ENCODE assay signal across 9 mouse cellular contexts in the genomic region with DNA sequence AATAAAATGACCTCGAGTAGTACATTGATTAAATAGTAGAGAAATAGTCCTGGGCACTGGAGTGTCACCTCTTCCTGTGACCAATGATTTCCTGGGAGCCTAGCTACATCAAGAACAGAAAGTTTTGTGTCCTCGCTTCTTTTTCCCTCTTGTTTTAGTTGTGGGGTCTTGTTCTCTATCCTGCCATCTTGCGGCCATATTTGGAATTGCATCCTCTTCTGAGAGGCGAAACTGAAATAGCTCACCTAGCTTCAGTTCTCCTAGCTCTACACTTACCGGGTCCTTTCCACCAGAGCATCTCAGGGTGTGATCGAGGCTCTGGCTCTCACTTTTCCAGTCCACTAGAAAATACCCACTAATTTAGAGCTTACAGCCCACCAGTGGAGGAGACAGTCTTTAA. TPM values are rescaled to one million over a fixed set of nuclear protein-coding genes. Genes with fewer than 3 reads are reported as not detected.
DNase-seq lines count a peak whose midpoint lies in the region; ATAC-seq and TF ChIP-seq lines count a peak whose summit lies in the region.
"Had no signal": no experiment of that assay in that cellular context is flagged by ENCODE, and none has a peak within 500 bp of the region (broad histone marks: within the 10 kb centered on the region; RNA-seq: fewer than 3 reads in every experiment).

No protein-coding gene starts in this region.

- H3K4me3 ChIP-seq in heart, adult 2 months, result no peak overlapping the region
- H3K4me3 ChIP-seq in heart, embryonic 10.5 days, result no peak overlapping the region
- no peak overlapping the region for H3K4me3 ChIP-seq in embryonic facial prominence, embryonic 14.5 days (ENCODE audit: low read depth, low read length)
- no peak overlapping the region for H3K4me3 ChIP-seq in neural tube, embryonic 11.5 days (ENCODE audit: low read depth, low read length)
- H3K4me3 ChIP-seq: limb, embryonic 12.5 days had no signal

- peak; percentile 55 to 62 for DNase-seq in heart, adult 2 months
- no peak for DNase-seq in heart, embryonic 10.5 days (ENCODE audit: low spot score)
- peak; percentile 71 for DNase-seq in CD4-positive helper T cell, adult 2 months (ENCODE audit: low read depth, low spot score)
- peak; percentile 55 for DNase-seq in adipocyte (ENCODE audit: low spot score)
- DNase-seq in embryonic facial prominence, embryonic 14.5 days (ENCODE audit: low spot score), result peak; percentile 40
- DNase-seq in left cerebral cortex, postnatal 10 days (ENCODE audit: extremely low spot score in 1 of 2, low spot score in 2 of 2), result peak; percentile 31 to 48
- peak; percentile 65 for DNase-seq in neural tube, embryonic 11.5 days (ENCODE audit: low spot score)
- peak; percentile 90 for DNase-seq in thymus, postnatal 14 days

- intact Hi-C loops in heart, adult 2 months (cut with DNase I), result loop anchor here (1.0 kb wide), 1 partner anchor 80 kb away; no protein-coding TSS in a partner anchor
- intact Hi-C loops in left cerebral cortex, postnatal 10 days (cut with DNase I), result no loop called here

- peak overlapping the region; percentile 87 for H3K27ac ChIP-seq in heart, adult 2 months
- H3K27ac ChIP-seq in heart, embryonic 10.5 days, result no peak overlapping the region
- no peak overlapping the region for H3K27ac ChIP-seq in embryonic facial prominence, embryonic 14.5 days (replicated peaks; ENCODE audit: low read depth, low read length)
- H3K27ac ChIP-seq in neural tube, embryonic 11.5 days (ENCODE audit: low read depth, low read length), result no peak overlapping the region
- H3K27ac ChIP-seq: limb, embryonic 12.5 days had no signal

- H3K36me3 ChIP-seq in heart, adult 2 months (ENCODE audit: control insufficient read depth, insufficient read depth, low read length), result no peaks in the 10 kb centered on the region; the same call in 1 of the 2 replicates
- no peaks in the 10 kb centered on the region for H3K36me3 ChIP-seq in heart, embryonic 10.5 days
- no peaks in the 10 kb centered on the region for H3K36me3 ChIP-seq in embryonic facial prominence, embryonic 14.5 days (ENCODE audit: control insufficient read depth, insufficient read depth, low read length)
- H3K36me3 ChIP-seq in neural tube, embryonic 11.5 days (ENCODE audit: control insufficient read depth, insufficient read depth, low read length), result no peaks in the 10 kb centered on the region
- H3K36me3 ChIP-seq: limb, embryonic 12.5 days had no signal

- H3K27me3 ChIP-seq in heart, adult 2 months (ENCODE audit: control insufficient read depth, insufficient read depth, low read length), result no peaks in the 10 kb centered on the region
- H3K27me3 ChIP-seq in heart, embryonic 10.5 days (ENCODE audit: insufficient read depth, poor library complexity, severe bottlenecking), result no peaks in the 10 kb centered on the region
- no peaks in the 10 kb centered on the region for H3K27me3 ChIP-seq in embryonic facial prominence, embryonic 14.5 days (replicated peaks; ENCODE audit: control insufficient read depth, insufficient read depth, low read length)
- no peaks in the 10 kb centered on the region for H3K27me3 ChIP-seq in neural tube, embryonic 11.5 days (ENCODE audit: control insufficient read depth, insufficient read depth, low read length)

- no peak for TF ChIP-seq POLR2A in heart, adult 2 months (IDR thresholded peaks at IDR 0.05; ENCODE audit: insufficient read depth, low read depth, low read length)

- H3K4me2 ChIP-seq in embryonic facial prominence, embryonic 14.5 days (ENCODE audit: low read depth, low read length), result no peak overlapping the region
- H3K4me2 ChIP-seq in neural tube, embryonic 11.5 days (ENCODE audit: low read depth), result no peak overlapping the region
- H3K4me2 ChIP-seq: limb, embryonic 12.5 days had no signal

- 18% methylated on average over 6 of the region's 6 CpGs for WGBS in heart, adult 2 months
- WGBS in heart, embryonic 10.5 days, result 24% methylated on average over 6 of the region's 6 CpGs
- WGBS in embryonic facial prominence, embryonic 14.5 days, result 30% methylated on average over 6 of the region's 6 CpGs
- 30% methylated on average over 6 of the region's 6 CpGs for WGBS in neural tube, embryonic 11.5 days

- no peaks in the 10 kb centered on the region for H3K9me3 ChIP-seq in heart, embryonic 10.5 days
- no peaks in the 10 kb centered on the region for H3K9me3 ChIP-seq in embryonic facial prominence, embryonic 14.5 days (ENCODE audit: control insufficient read depth, low read length)
- no peaks in the 10 kb centered on the region for H3K9me3 ChIP-seq in neural tube, embryonic 11.5 days (ENCODE audit: control insufficient read depth, low read length)
- H3K9me3 ChIP-seq: limb, embryonic 12.5 days had no signal

- H3K79me2 ChIP-seq in heart, adult 2 months (replicated peaks; ENCODE audit: control insufficient read depth, insufficient read depth, low read length), result no peaks in the 10 kb centered on the region

- H3K4me1 ChIP-seq in heart, adult 2 months (ENCODE audit: control insufficient read depth, insufficient read depth, low read length), result peaks cover 11% of the 10 kb centered on the region; the same call in 1 of the 2 replicates
- H3K4me1 ChIP-seq in heart, embryonic 10.5 days, result peaks cover 8% of the 10 kb centered on the region; the same call in 1 of the 2 replicates
- H3K4me1 ChIP-seq in embryonic facial prominence, embryonic 14.5 days (ENCODE audit: control insufficient read depth, insufficient read depth, low read length), result no peaks in the 10 kb centered on the region
- H3K4me1 ChIP-seq in neural tube, embryonic 11.5 days (ENCODE audit: control insufficient read depth, insufficient read depth, low read length), result no peaks in the 10 kb centered on the region
- H3K4me1 ChIP-seq: limb, embryonic 12.5 days had no signal

- H3K9ac ChIP-seq in heart, adult 2 months (ENCODE audit: low read depth, low read length), result no peak overlapping the region
- H3K9ac ChIP-seq in embryonic facial prominence, embryonic 14.5 days (ENCODE audit: low read depth, low read length), result no peak overlapping the region
- H3K9ac ChIP-seq in neural tube, embryonic 11.5 days (ENCODE audit: low read length), result no peak overlapping the region
- H3K9ac ChIP-seq: limb, embryonic 12.5 days had no signal

- no peak for ATAC-seq in embryonic facial prominence, embryonic 14.5 days (ENCODE audit: low read depth)
- no peak for ATAC-seq in neural tube, embryonic 11.5 days (ENCODE audit: insufficient read depth, low FRiP score, low TSS enrichment)

- TF ChIP-seq EP300 in heart, adult 2 months (IDR thresholded peaks at IDR 0.05; ENCODE audit: insufficient read depth, low read depth, low read length), result no peak

- TF ChIP-seq CTCF in heart, adult 2 months (IDR thresholded peaks at IDR 0.05), result peak; percentile 98

RNA-seq across cellular contexts. Expression of a gene that starts 2.7 kb away (rescaled TPM):
- total RNA-seq in heart, adult 2 months (2021), result 10 to 100 TPM in 1 of 2 experiments, 1 to 10 TPM in 1; 9.3 to 12.4 TPM
- 5.6 and 8.2 TPM in 2 replicates for polyA plus RNA-seq in heart, adult 2 months (2012; rRNA removed)
- 5.3 and 8.1 TPM in 2 replicates for polyA plus RNA-seq in heart, embryonic 10.5 days (2016; fragmentation: Nextera tagmentation; extraction: Ambion mirVana)
- polyA plus RNA-seq in embryonic facial prominence, embryonic 14.5 days (2014; fragmentation: Nextera tagmentation; extraction: Ambion mirVana), result 3.0 and 3.6 TPM in 2 replicates
- 10 to 100 TPM; 42.4 to 42.9 TPM for total RNA-seq in left cerebral cortex, postnatal 10 days (2021)
- 6.6 and 6.9 TPM in 2 replicates for polyA plus RNA-seq in neural tube, embryonic 11.5 days (2014; fragmentation: Nextera tagmentation; extraction: Ambion mirVana)

RNA-seq across cellular contexts. Expression of a gene that starts 4.3 kb away (rescaled TPM):
- total RNA-seq in heart, adult 2 months (2021), result not detected
- 0.27 TPM in 1 of 2 replicates, not detected in the other for polyA plus RNA-seq in heart, adult 2 months (2012; rRNA removed)
- polyA plus RNA-seq in heart, embryonic 10.5 days (2016; fragmentation: Nextera tagmentation; extraction: Ambion mirVana), result not detected in 2 replicates
- 1.2 and 1.7 TPM in 2 replicates for polyA plus RNA-seq in embryonic facial prominence, embryonic 14.5 days (2014; fragmentation: Nextera tagmentation; extraction: Ambion mirVana)
- not detected for total RNA-seq in left cerebral cortex, postnatal 10 days (2021)
- polyA plus RNA-seq in neural tube, embryonic 11.5 days (2014; fragmentation: Nextera tagmentation; extraction: Ambion mirVana), result not detected in 2 replicates
